Mouse (Mus musculus) lung, embryonic 16.5 days (tissue): ENCODE results near the gene Tnfrsf12a. TPM values are rescaled to one million over a fixed set of nuclear protein-coding genes. Genes with fewer than 3 reads are reported as not detected.

ENCODE experiments used
- ATAC-seq: fragments of 200-750 bp; cut with Nextera tagmentation; 2 replicates; pipeline ENCODE4 v1.8.0; 2017; ENCODE audit warnings: low read depth, mild to moderate bottlenecking, moderate library complexity
- H3K27ac ChIP-seq: fragments of 300-500 bp; sonication (generic); 2 replicates; pipeline ENCODE4 v1.5.1; 2014; ENCODE audit warnings: mild to moderate bottlenecking, control low read depth, low read length
- H3K27me3 ChIP-seq: fragments of 300-500 bp; sonication (generic); 2 replicates; pipeline ENCODE4 v1.6.1; 2014; ENCODE audit warnings: low read depth, low read length, mixed read lengths; ENCODE audit not compliant: control insufficient read depth, insufficient read depth
- H3K36me3 ChIP-seq: fragments of 300-500 bp; sonication (generic); 2 replicates; pipeline ENCODE4 v1.6.1; 2014; ENCODE audit warnings: low read length; ENCODE audit not compliant: control insufficient read depth, insufficient read depth
- H3K4me1 ChIP-seq: fragments of 300-500 bp; sonication (generic); replicated peaks from 2 replicates; pipeline ENCODE4 v1.6.1; 2014; ENCODE audit warnings: low read length, mixed read lengths; ENCODE audit not compliant: control insufficient read depth, insufficient read depth
- H3K4me2 ChIP-seq: fragments of 300-500 bp; sonication (generic); 2 replicates; pipeline ENCODE4 v1.6.1; 2014; ENCODE audit warnings: low read depth, low read length, control low read depth
- H3K4me3 ChIP-seq: fragments of 300-500 bp; sonication (generic); 2 replicates; pipeline ENCODE4 v1.5.1; 2014; ENCODE audit warnings: mild to moderate bottlenecking, low read length, control low read depth
- H3K9ac ChIP-seq: fragments of 300-500 bp; sonication (generic); 2 replicates; pipeline ENCODE4 v1.6.1; 2014; ENCODE audit warnings: low read length, control low read depth
- H3K9me3 ChIP-seq: fragments of 300-500 bp; sonication (generic); 2 replicates; pipeline ENCODE4 v1.6.1; 2016; ENCODE audit warnings: low read length; ENCODE audit not compliant: control insufficient read depth
- WGBS: fragments of 180-500 bp; shearing (Covaris S2); extraction: QIAGEN DNeasy Blood & Tissue Kit; methylation state at CpG from one replicate; pipeline ENCODE4 v1.1.7; 2014; 5-methylcytosine and 5-hydroxymethylcytosine counted together
- polyA plus RNA-seq: library from polyadenylated mRNA; unstranded; fragments of >200 nt; fragmentation: Nextera tagmentation; extraction: Ambion mirVana; gene quantifications from 2 replicates; pipeline ENCODE4 v1.2.1, GENCODE M21; 2015

Gene Tnfrsf12a
- polyA plus RNA-seq, 1 experiment from 2014 or later = 23.1 TPM

GRCm38 (mm10) chr17:23683226-23683625 is 6.0 kb upstream of the Tnfrsf12a start:
- Histone ChIP-seq H3K4me2 (no peak overlapping the region), H3K36me3 (no peaks in the 10 kb centered on the region), H3K4me3 (no peak overlapping the region), H3K9ac (0 out of 2 replicates have a peak overlapping the region, but pooled peaks have one; percentile 22), H3K4me1 (peaks cover 15% of the 10 kb centered on the region; the same call in 1 of the 2 replicates), H3K9me3 (no peaks in the 10 kb centered on the region), H3K27ac (0 out of 2 replicates have a peak overlapping the region, but pooled peaks have one; percentile 9), H3K27me3 (peaks cover 42% of the 10 kb centered on the region)
- no peak for ATAC-seq
- 15% methylated on average over 15 of the region's 15 CpGs for WGBS

DNA sequence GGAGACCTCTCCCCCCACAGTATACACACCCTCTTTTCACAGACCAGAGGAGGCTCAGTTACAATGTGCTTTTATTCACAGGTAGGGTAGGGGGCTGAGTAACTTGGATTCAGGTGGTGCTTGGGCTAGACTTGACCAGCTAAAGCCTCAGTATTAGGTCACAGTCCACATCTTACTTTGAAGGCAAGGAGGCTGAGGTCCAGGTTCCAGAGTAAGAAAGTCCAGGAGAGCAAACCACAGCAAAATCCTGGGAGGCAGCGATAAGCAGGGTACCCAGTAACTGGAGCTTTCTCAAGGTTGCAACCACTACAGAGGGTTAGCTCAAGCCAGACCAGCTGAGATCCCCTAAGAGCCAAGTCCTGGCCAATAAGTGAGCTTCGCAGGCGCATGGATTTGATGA is 5.3 kb upstream of the Tnfrsf12a start:
- ATAC-seq = no peak
- Histone ChIP-seq H3K9me3 (no peaks in the 10 kb centered on the region), H3K27ac (no peak overlapping the region), H3K4me3 (no peak overlapping the region), H3K36me3 (no peaks in the 10 kb centered on the region), H3K4me2 (no peak overlapping the region), H3K27me3 (peaks cover 42% of the 10 kb centered on the region), H3K4me1 (peaks cover 18% of the 10 kb centered on the region), H3K9ac (no peak overlapping the region)
- WGBS = 49% methylated on average over 3 of the region's 3 CpGs

- ATAC-seq = no peak
- no peaks in the 10 kb centered on the region for H3K9me3 ChIP-seq
- peaks cover 20% of the 10 kb centered on the region for H3K4me1 ChIP-seq
- no peak overlapping the region for H3K4me2 ChIP-seq
- no peak overlapping the region for H3K4me3 ChIP-seq
- no peak overlapping the region for H3K27ac ChIP-seq
- 33% methylated on average over 4 of the region's 4 CpGs for WGBS
- H3K36me3 ChIP-seq = no peaks in the 10 kb centered on the region
- H3K9ac ChIP-seq = no peak overlapping the region
- H3K27me3 ChIP-seq = peaks cover 42% of the 10 kb centered on the region
Observed at GRCm38 (mm10) chr17:23682092-23682491, 4.8 kb upstream of the Tnfrsf12a start.

DNA sequence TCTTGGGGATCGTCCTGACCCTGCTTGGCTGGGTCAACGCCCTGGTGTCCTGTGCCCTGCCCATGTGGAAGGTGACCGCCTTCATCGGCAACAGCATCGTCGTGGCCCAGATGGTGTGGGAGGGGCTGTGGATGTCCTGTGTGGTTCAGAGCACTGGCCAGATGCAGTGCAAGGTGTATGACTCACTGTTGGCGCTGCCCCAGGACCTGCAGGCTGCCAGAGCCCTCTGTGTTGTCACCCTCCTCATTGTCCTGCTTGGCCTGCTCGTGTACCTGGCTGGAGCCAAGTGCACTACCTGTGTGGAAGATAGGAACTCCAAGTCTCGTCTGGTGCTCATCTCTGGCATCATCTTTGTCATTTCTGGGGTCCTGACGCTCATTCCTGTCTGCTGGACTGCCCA is 3.8 kb upstream of the Tnfrsf12a start:
- WGBS = 43% methylated on average over 10 of the region's 10 CpGs
- H3K4me1 ChIP-seq = peaks cover 26% of the 10 kb centered on the region
- no peak overlapping the region for H3K27ac ChIP-seq
- no peaks in the 10 kb centered on the region for H3K36me3 ChIP-seq
- no peak overlapping the region for H3K9ac ChIP-seq
- peaks cover 42% of the 10 kb centered on the region for H3K27me3 ChIP-seq
- H3K4me2 ChIP-seq = peak overlapping the region; percentile 55
- no peaks in the 10 kb centered on the region for H3K9me3 ChIP-seq
- 0 out of 2 replicates have a peak overlapping the region, but pooled peaks have one; percentile 5 for H3K4me3 ChIP-seq
- no peak for ATAC-seq

DNA sequence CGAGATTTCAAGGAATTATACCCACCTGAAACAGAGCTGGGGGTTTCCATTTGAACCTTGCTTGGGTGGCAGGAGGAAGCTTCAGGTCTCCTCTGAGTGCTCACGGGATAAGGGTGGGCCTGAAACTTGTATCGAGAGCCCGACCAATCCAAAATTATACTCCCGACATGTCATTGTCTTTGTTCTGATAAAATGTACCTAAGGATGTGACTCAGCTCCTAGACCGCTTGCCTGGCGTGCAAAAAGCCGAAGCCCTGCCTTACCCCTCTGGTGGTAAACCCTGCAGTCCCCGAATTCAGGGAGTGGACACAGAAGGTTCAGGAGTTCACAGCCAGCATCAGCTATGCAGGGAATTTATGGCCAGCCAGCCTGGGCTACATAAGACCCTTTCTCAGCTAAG is 3.1 kb upstream of the Tnfrsf12a start:
- peak overlapping the region; percentile 53 for H3K4me3 ChIP-seq
- H3K9ac ChIP-seq = peak overlapping the region; percentile 65
- H3K27ac ChIP-seq = peak overlapping the region; percentile 68; the same call in 1 of the 2 replicates
- ATAC-seq = no peak
- 46% methylated on average over 9 of the region's 9 CpGs for WGBS
- peaks cover 34% of the 10 kb centered on the region for H3K4me1 ChIP-seq
- H3K4me2 ChIP-seq = peak overlapping the region; percentile 55
- H3K9me3 ChIP-seq = no peaks in the 10 kb centered on the region
- no peaks in the 10 kb centered on the region for H3K36me3 ChIP-seq
- H3K27me3 ChIP-seq = peaks cover 42% of the 10 kb centered on the region

DNA sequence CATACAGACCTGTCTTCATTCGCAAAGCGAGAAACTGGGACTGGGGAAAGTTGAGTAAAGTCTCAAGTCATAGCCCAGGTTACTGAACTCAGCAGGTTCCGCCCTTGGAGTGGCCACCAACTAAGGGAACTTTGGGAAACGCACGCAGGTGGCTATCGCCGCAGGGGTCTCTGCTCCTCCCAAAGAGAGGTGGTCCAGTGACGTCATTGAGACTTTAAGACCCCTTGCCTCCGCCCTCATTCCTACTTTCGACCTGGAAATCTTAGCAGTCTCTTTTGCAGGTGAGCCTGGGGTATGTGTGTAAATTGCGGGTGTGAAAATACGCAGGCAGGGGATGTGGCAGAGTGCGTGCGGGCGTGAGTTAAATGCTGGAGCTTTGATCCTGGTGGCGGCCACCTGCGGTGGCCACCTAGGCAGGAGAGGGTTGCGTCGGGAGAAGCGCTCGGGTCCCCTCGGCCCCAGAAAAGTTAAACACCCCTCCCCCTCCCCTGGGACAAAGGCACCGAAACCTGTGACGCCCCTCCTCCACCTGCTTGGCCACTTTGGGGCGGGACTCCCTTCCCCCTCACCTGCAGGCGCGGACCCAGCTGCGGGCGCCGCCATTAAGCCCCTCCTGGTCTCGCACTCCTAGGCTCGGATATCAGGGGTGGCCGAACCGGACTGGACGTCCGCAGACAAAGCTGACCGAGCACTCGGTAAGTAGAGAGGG is 2.0 kb upstream of the Tnfrsf12a start, which contains the start of gene Cldn6:
Gene Cldn6 (plus strand): TSS at position 123 of the 709 bp plus-strand sequence.
- peak within 1 kb of the TSS; percentile 53 for H3K4me3 ChIP-seq
- ATAC-seq = peak; percentile 11; the same call in 1 of the 2 replicates
- peaks cover 41% of the 10 kb centered on the region for H3K27me3 ChIP-seq
- H3K27ac ChIP-seq = peak within 1 kb of the TSS; percentile 68
- no peaks in the 10 kb centered on the region for H3K36me3 ChIP-seq
- peaks cover 44% of the 10 kb centered on the region for H3K4me1 ChIP-seq
- H3K9me3 ChIP-seq = no peaks in the 10 kb centered on the region
- 2% methylated on average over 38 of the region's 38 CpGs for WGBS
- peak within 1 kb of the TSS; percentile 65 for H3K9ac ChIP-seq
- H3K4me2 ChIP-seq = peak within 1 kb of the TSS; percentile 55

DNA sequence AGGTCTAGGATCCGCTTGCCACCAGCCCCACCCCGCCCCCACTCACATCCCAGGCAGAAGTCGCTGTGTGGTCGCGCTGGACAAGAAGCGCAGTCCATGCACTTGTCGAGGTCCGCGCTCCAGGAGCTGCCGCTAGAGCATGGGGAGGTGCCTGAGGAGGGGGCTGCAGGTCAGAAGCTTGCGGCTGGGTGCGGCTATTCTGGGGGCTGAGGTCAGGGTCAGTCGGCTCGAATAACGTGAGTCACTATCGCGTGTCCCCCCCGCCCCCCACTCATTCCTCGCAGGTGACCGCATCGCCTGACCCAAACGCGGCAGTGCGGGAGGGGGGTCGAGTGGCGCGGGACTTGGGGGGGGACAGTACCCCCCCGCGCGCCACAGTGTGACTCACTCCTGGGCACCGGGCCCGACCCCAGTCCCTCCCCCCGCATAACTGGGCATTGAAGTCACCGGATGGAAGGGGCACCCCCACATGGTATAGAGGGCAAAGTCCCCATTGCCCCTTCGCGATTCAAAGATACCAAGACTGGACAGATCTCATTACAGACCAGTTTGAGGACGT is 716 bp downstream of the Tnfrsf12a start:
- H3K4me3 ChIP-seq = peak overlapping the region; percentile 54
- under 1% methylated on average over 28 of the region's 37 CpGs for WGBS
- H3K9ac ChIP-seq = peak overlapping the region; percentile 64
- peaks cover 24% of the 10 kb centered on the region for H3K27me3 ChIP-seq
- H3K4me1 ChIP-seq = peaks cover 42% of the 10 kb centered on the region
- H3K27ac ChIP-seq = peak overlapping the region; percentile 47
- no peak for ATAC-seq
- H3K4me2 ChIP-seq = peak overlapping the region; percentile 74
- no peaks in the 10 kb centered on the region for H3K36me3 ChIP-seq
- no peaks in the 10 kb centered on the region for H3K9me3 ChIP-seq

DNA sequence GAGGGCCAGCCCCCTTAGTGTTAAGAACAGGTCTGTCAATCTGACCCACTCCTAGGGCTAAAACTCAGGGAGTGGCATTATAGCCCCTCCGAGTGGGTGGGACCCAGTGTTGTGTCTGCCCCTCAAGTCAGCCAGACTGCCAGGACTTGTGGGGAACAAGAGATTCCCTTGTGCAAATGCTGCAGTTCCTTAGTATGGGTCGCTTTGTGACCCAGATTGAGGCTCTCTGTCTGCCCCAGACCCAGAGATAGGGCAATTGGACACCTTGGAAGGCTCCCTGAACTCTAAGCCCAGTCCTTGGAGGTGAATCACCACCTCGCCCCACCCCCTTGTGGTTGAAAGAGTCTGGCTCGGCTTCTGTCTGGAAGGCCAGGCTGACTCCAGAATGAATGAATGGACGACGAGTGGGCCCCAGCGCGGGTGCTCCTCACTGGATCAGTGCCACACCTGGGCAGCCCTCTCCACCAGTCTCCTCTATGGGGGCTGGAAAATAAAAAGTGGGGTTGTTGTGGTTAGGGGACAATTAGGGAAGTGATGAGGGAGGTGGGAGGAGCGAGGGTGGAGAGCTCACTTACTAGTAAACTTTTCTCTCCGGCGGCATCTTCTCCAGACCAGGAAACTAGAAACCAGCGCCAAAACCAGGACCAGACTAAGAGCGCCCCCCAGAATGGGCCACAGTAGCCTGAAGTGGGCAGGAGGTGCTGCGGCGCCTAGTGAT is 1.5 kb downstream of the Tnfrsf12a start:
- H3K27ac ChIP-seq = no peak overlapping the region
- H3K9me3 ChIP-seq = no peaks in the 10 kb centered on the region
- WGBS = 19% methylated on average over 15 of the region's 15 CpGs
- H3K4me1 ChIP-seq = peaks cover 39% of the 10 kb centered on the region
- H3K27me3 ChIP-seq = peaks cover 17% of the 10 kb centered on the region
- no peaks in the 10 kb centered on the region for H3K36me3 ChIP-seq
- H3K9ac ChIP-seq = peak overlapping the region; percentile 64
- H3K4me3 ChIP-seq = peak overlapping the region; percentile 54
- H3K4me2 ChIP-seq = peak overlapping the region; percentile 78
- no peak for ATAC-seq

DNA sequence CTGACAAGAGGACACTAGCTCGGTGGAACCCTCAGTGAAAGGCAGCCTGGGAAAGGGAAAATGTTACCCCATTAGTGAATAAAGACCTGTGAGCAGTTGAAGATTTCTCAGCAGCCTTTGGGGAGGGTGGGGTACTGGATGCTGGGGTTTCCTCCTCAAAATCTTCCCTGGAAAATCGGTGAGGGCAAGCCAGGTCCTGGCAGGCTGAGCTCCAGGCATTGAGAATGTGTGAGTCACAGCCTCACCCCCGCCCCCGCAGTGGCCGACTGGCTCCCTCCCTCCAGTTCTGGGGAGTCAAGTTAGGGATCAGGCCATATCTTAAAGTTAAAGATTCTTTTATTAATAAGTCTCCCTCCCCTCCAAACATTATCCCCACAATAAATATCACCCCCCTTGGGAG is 2.1 kb downstream of the Tnfrsf12a start:
- WGBS = 21% methylated on average over 5 of the region's 5 CpGs
- H3K9ac ChIP-seq = no peak overlapping the region
- H3K4me2 ChIP-seq = peak overlapping the region; percentile 78; the same call in 1 of the 2 replicates
- H3K36me3 ChIP-seq = no peaks in the 10 kb centered on the region
- peak overlapping the region; percentile 68 for H3K4me3 ChIP-seq
- H3K27me3 ChIP-seq = peaks cover 15% of the 10 kb centered on the region
- H3K9me3 ChIP-seq = no peaks in the 10 kb centered on the region
- H3K27ac ChIP-seq = peak overlapping the region; percentile 70
- H3K4me1 ChIP-seq = peaks cover 39% of the 10 kb centered on the region
- ATAC-seq = no peak
